Mouse (Mus musculus) heart, adult 2 months (tissue): Measurements from ENCODE around the gene Alpl.

ENCODE experiments used
- CTCF ChIP-seq: fragments of 200-600 bp; IDR thresholded peaks from 2 replicates; pipeline ENCODE4 v1.8.1; 2022; ENCODE audit warnings: antibody characterized with exemption, mild to moderate bottlenecking, moderate library complexity
- EP300 ChIP-seq: fragments of 200-500 bp; IDR thresholded peaks from 2 replicates; pipeline ENCODE4 v1.6.1; 2011; ENCODE audit warnings: low read depth, low read length, control low read depth; ENCODE audit not compliant: insufficient read depth

DNA sequence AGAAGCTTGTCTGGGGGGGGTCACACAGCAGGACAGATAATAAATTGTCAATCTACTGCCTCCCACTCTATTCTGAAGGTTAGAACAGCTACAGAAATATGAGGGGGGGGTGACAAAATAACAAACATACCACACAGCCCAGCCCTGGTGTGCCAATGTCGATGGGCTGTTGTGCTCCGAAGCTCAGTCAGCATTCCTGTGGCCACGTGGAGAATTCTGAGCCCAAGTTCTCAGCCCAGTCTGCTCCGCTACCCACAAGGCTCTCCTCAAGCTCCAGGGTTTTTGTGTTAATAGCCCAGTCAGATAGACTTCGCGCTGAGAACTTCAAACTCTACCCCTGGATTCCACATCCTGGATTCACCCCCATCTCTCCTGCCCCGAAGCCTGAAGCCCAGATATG, 2.6 kb downstream of the Alpl start:
- TF ChIP-seq CTCF (no peak), EP300 (no peak)
